Mouse (Mus musculus): Measurements from ENCODE around the gene Stx3. TPM values are rescaled to one million over a fixed set of nuclear protein-coding genes. Genes with fewer than 3 reads are reported as not detected.

The Stx3 gene
- polyA plus RNA-seq, 1 experiment: 2.4 TPM

DNA sequence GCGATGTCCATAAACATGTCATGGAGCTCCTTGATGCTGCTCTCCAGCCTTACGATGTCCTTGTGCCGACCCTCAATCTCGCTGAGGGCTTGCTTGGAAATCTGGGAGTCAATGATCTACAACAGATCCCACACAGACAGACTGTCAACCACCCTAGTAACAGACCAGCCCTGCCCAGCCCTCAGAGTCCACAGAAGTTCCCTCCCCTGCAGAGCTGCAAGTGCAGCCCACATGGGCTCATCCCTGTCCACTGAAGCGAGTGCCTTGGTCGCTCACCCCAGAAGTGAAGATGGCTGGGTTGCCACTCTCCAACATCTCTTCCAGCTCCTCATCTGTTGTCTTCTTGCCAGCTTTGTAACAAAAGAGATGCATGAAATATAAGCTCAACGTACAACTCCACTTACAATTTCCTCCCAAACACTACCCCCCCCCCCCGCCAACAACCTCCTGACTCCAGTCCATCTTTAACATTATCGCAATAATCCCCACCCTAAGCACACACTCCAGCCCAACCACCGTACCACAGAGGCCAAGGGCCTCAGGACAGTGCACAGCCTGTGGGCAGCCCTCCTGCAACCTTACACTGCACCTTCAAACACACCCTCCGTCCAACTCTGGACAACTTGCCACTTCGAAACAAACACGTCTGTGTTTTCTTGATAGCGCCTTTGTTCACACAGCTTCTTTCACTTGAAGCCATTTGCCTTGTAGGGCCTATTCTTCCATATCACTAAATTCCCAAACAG is 33.6 kb downstream of the Stx3 start:
- DNase-seq: no peak
- Histone ChIP-seq H3K27me3 (ENCODE audit: control insufficient read depth, insufficient read depth, low read length) (no peaks in the 10 kb centered on the region), H3K36me3 (ENCODE audit: control insufficient read depth, insufficient read depth, low read length) (no peaks in the 10 kb centered on the region), H3K4me1 (replicated peaks; ENCODE audit: control insufficient read depth, insufficient read depth, low read length) (no peaks in the 10 kb centered on the region), H3K4me3 (ENCODE audit: control insufficient read depth, insufficient read depth, low read length) (no peak overlapping the region), H3K27ac (ENCODE audit: control insufficient read depth, insufficient read depth, low read length) (no peak overlapping the region)
- TF ChIP-seq CTCF (IDR thresholded peaks at IDR 0.05; ENCODE audit: borderline replicate concordance, control insufficient read depth, extremely low read depth, insufficient read depth, low read length, poor library complexity): no peak
- TF ChIP-seq POLR2A (IDR thresholded peaks at IDR 0.05; ENCODE audit: control insufficient read depth, extremely low read depth, insufficient read depth, low read length, poor library complexity): no peak
- WGBS: 97% methylated on average over 14 of the region's 14 CpGs

- DNase-seq: peak; percentile 60
- WGBS: 73% methylated on average over 7 of the region's 7 CpGs
- Histone ChIP-seq H3K4me1 (replicated peaks; ENCODE audit: control insufficient read depth, insufficient read depth, low read length) (no peaks in the 10 kb centered on the region), H3K36me3 (ENCODE audit: control insufficient read depth, insufficient read depth, low read length) (peaks cover 12% of the 10 kb centered on the region; the same call in 1 of the 2 replicates), H3K27me3 (ENCODE audit: control insufficient read depth, insufficient read depth, low read length) (no peaks in the 10 kb centered on the region), H3K4me3 (ENCODE audit: control insufficient read depth, insufficient read depth, low read length) (no peak overlapping the region), H3K27ac (ENCODE audit: control insufficient read depth, insufficient read depth, low read length) (no peak overlapping the region)
- TF ChIP-seq POLR2A (IDR thresholded peaks at IDR 0.05; ENCODE audit: control insufficient read depth, extremely low read depth, insufficient read depth, low read length, poor library complexity): no peak
- no peak for TF ChIP-seq CTCF (IDR thresholded peaks at IDR 0.05; ENCODE audit: borderline replicate concordance, control insufficient read depth, extremely low read depth, insufficient read depth, low read length, poor library complexity)
Measured at GRCm38 (mm10) chr19:11777191-11777865, 41.9 kb downstream of the Stx3 start.

GRCm38 (mm10) chr19:11770205-11770892 is 48.9 kb downstream of the Stx3 start, which contains the start of gene Mrpl16:
Mrpl16 (plus strand) TSS chr19:11770391.
- Histone ChIP-seq H3K4me3 (ENCODE audit: control insufficient read depth, insufficient read depth, low read length) (peak within 1 kb of the TSS; percentile 55), H3K27ac (ENCODE audit: control insufficient read depth, insufficient read depth, low read length) (no peak within 1 kb of the TSS), H3K27me3 (ENCODE audit: control insufficient read depth, insufficient read depth, low read length) (no peaks in the 10 kb centered on the region), H3K36me3 (ENCODE audit: control insufficient read depth, insufficient read depth, low read length) (peaks cover 12% of the 10 kb centered on the region; the same call in 1 of the 2 replicates), H3K4me1 (replicated peaks; ENCODE audit: control insufficient read depth, insufficient read depth, low read length) (no peaks in the 10 kb centered on the region)
- WGBS: under 1% methylated on average over 30 of the region's 30 CpGs
- TF ChIP-seq CTCF (IDR thresholded peaks at IDR 0.05; ENCODE audit: borderline replicate concordance, control insufficient read depth, extremely low read depth, insufficient read depth, low read length, poor library complexity) (no peak), POLR2A (IDR thresholded peaks at IDR 0.05; ENCODE audit: control insufficient read depth, extremely low read depth, insufficient read depth, low read length, poor library complexity) (no peak)
- peak; percentile 86 for DNase-seq

GRCm38 (mm10) chr19:11769257-11769920 is 49.8 kb downstream of the Stx3 start:
- Histone ChIP-seq H3K36me3 (ENCODE audit: control insufficient read depth, insufficient read depth, low read length) (peaks cover 8% of the 10 kb centered on the region; the same call in 1 of the 2 replicates), H3K4me3 (ENCODE audit: control insufficient read depth, insufficient read depth, low read length) (no peak overlapping the region), H3K27me3 (ENCODE audit: control insufficient read depth, insufficient read depth, low read length) (no peaks in the 10 kb centered on the region), H3K4me1 (replicated peaks; ENCODE audit: control insufficient read depth, insufficient read depth, low read length) (no peaks in the 10 kb centered on the region), H3K27ac (ENCODE audit: control insufficient read depth, insufficient read depth, low read length) (no peak overlapping the region)
- 93% methylated on average over 5 of the region's 5 CpGs for WGBS
- DNase-seq: no peak
- no peak for TF ChIP-seq CTCF (IDR thresholded peaks at IDR 0.05; ENCODE audit: borderline replicate concordance, control insufficient read depth, extremely low read depth, insufficient read depth, low read length, poor library complexity)

GRCm38 (mm10) chr19:11768163-11768562 is 51.0 kb downstream of the Stx3 start:
- H3K4me1 ChIP-seq (replicated peaks; ENCODE audit: control insufficient read depth, insufficient read depth, low read length): no peaks in the 10 kb centered on the region
- H3K27ac ChIP-seq (ENCODE audit: control insufficient read depth, insufficient read depth, low read length): no peak overlapping the region
- no peaks in the 10 kb centered on the region for H3K27me3 ChIP-seq (ENCODE audit: control insufficient read depth, insufficient read depth, low read length)
- no peak overlapping the region for H3K4me3 ChIP-seq (ENCODE audit: control insufficient read depth, insufficient read depth, low read length)
- no peak for TF ChIP-seq POLR2A (IDR thresholded peaks at IDR 0.05; ENCODE audit: control insufficient read depth, extremely low read depth, insufficient read depth, low read length, poor library complexity)
- TF ChIP-seq CTCF (IDR thresholded peaks at IDR 0.05; ENCODE audit: borderline replicate concordance, control insufficient read depth, extremely low read depth, insufficient read depth, low read length, poor library complexity): no peak
- peak; percentile 33 for DNase-seq
- no peaks in the 10 kb centered on the region for H3K36me3 ChIP-seq (ENCODE audit: control insufficient read depth, insufficient read depth, low read length)
- WGBS: 4% methylated on average over 3 of the region's 3 CpGs

DNA sequence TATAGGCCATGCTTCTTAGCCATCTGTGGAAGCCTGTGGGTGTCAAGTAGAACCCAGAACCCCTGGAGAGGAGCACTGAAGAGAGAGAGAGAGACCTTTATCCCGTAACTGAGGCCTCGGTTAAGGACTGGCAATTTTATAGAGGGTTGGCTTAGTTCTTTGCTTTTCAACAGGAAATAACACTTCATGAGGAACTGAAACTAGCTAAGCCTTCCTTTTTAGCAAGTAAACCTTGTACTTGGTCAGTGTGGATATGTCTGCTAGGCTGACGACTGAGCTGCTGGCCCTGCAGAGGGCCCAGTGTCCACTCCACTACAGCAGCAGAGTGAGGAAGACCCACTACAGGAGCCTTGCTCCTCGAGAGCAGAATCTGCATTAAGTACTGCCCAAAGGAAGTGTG is 52.8 kb downstream of the Stx3 start:
- Histone ChIP-seq H3K36me3 (ENCODE audit: control insufficient read depth, insufficient read depth, low read length) (no peaks in the 10 kb centered on the region), H3K27me3 (ENCODE audit: control insufficient read depth, insufficient read depth, low read length) (no peaks in the 10 kb centered on the region), H3K4me1 (replicated peaks; ENCODE audit: control insufficient read depth, insufficient read depth, low read length) (no peaks in the 10 kb centered on the region), H3K4me3 (ENCODE audit: control insufficient read depth, insufficient read depth, low read length) (no peak overlapping the region), H3K27ac (ENCODE audit: control insufficient read depth, insufficient read depth, low read length) (no peak overlapping the region)
- WGBS: 25% methylated on average over 4 of the region's 4 CpGs
- DNase-seq: no peak
- TF ChIP-seq CTCF (IDR thresholded peaks at IDR 0.05; ENCODE audit: borderline replicate concordance, control insufficient read depth, extremely low read depth, insufficient read depth, low read length, poor library complexity) (no peak), POLR2A (IDR thresholded peaks at IDR 0.05; ENCODE audit: control insufficient read depth, extremely low read depth, insufficient read depth, low read length, poor library complexity) (no peak)

Data from thymus, adult 2 months (tissue).